Mouse (Mus musculus): ENCODE data around the gene Mfsd2b. TPM values are rescaled to one million over a fixed set of nuclear protein-coding genes. Genes with fewer than 3 reads are reported as not detected.

The Mfsd2b gene
- polyA plus RNA-seq (2014; fragmentation: Illumina TruSeq; extraction: RNeasy Lipid Tissue Mini Kit (QIAGEN cat#74804); ENCODE audit: low read depth, low replicate concordance) = not detected

GRCm38 (mm10) chr12:4874161-4874927, at the start of gene Mfsd2b:
Mfsd2b (minus strand) TSS chr12:4874359.

DNA sequence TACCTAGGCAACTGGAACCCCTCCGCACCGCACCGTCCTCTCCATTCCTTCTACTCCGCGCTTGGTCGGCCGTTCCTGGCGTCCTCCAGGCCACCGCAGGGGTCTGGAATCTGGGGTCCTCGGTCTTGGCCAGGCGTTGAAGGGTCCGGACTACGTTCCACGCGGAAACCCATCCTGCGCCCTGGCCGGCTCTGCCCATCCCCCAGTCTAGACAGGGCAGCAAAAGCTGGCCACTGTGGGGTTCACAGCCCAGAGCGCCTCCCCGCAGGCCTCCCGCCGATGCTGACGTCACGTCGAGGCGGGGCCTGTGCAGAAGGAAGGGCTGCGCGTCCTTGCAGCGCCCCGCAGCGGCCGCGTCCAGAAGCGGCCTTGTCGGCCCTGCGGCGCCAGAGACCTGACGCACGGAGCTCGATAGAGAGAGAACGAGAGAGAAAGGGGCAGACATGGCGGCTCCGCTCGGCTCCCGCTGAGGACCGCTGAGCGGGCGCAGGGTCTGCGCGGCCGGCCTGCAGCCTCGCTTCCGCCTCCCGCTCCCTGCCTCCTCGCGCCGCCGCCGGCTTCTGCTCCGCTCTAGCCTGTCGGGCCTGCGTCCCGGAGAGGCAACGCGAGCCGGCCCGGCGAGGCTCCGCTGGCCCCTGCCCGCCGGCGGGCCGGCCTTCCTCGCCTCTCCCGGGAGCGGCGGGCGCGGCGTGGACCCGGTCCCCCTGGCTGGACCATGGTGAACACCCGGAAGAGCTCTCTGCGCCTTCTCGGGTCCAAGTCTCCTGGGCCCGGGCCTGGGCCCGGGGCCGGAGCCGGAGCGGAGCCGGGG, 43.0 kb upstream of the Mfsd2b start, which contains the start of gene Atad2b:
Gene Atad2b, plus strand, starts transcription at position 360 of the 811 bp plus-strand sequence.

DNA sequence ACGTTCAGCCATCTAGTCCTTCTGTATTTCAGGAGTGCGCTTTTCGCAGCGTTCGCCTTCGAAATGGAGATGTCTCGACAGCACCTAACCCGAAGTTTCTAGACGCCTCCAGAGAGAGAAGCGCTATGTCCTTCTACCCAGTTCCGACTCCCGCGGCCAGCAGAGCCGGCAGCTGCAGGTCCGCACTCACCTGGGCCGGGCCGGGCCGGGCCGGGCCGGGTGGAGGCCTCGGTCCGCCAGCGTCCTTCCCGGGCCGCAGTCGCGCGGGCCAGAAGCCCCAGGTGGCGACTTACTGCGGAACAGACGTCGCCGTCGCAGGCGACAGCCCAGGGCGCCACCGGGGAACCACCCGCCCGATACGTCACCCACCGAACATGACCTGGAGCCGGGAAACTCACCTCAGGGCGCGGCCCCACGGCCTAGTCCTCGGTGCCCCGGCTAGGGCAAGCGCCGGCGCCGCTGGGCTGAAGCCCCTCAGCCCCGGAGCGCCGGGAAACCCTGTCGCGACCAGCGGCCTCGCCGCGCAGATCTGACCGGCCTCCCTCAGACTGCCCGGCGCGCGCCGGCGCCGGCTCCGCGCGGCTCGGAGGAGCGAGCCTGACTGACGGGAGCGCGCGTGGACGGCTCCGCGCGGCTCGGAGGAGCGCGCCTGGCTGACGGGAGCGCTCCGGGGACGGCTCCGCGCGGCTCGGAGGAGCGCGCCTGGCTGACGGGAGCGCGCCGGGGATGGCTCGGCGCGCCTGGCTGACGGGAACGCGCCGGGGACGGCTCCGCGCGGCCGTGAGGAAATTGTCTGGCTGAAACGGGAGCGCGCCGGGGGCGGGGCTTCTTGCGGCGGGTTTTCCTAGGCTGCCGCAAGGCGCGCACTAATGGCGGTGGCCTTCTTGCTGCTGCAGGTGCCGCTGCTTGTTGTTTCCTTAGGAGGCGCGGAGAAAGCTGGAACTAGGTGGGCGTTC, 33.1 kb upstream of the Mfsd2b start, which contains the start of gene Ubxn2a:
Gene Ubxn2a, minus strand, starts transcription at position 755 of the 956 bp plus-strand sequence.

GRCm38 (mm10) chr12:4842890-4843597, 31.1 kb downstream of the Mfsd2b start, which contains the start of gene Wdcp:
Wdcp (plus strand) TSS chr12:4843303.

GRCm38 (mm10) chr12:4841392-4841887, 32.7 kb downstream of the Mfsd2b start, which contains the start of gene Fkbp1b:
Fkbp1b (minus strand) TSS chr12:4841591.

GRCm38 (mm10) chr12:4817361-4818101, 56.6 kb downstream of the Mfsd2b start, which contains the start of gene Sf3b6:
Sf3b6 (plus strand) TSS chr12:4817544.

Other genes starting within 250 kb of the Mfsd2b start
- 0.32 TPM for gene Fam228a, start 135.9 kb downstream of the Mfsd2b start, polyA plus RNA-seq (2014; fragmentation: Illumina TruSeq; extraction: RNeasy Lipid Tissue Mini Kit (QIAGEN cat#74804); ENCODE audit: low read depth, low replicate concordance)
- gene Pfn4, start 105.3 kb downstream of the Mfsd2b start, polyA plus RNA-seq (2014; fragmentation: Illumina TruSeq; extraction: RNeasy Lipid Tissue Mini Kit (QIAGEN cat#74804); ENCODE audit: low read depth, low replicate concordance) = 2.0 TPM
- 5.7 TPM for gene Fam228b, start 105.1 kb downstream of the Mfsd2b start, polyA plus RNA-seq (2014; fragmentation: Illumina TruSeq; extraction: RNeasy Lipid Tissue Mini Kit (QIAGEN cat#74804); ENCODE audit: low read depth, low replicate concordance)
- gene Sf3b6, start 56.8 kb downstream of the Mfsd2b start, polyA plus RNA-seq (2014; fragmentation: Illumina TruSeq; extraction: RNeasy Lipid Tissue Mini Kit (QIAGEN cat#74804); ENCODE audit: low read depth, low replicate concordance) = 160 TPM
- gene Fkbp1b, start 32.8 kb downstream of the Mfsd2b start, polyA plus RNA-seq (2014; fragmentation: Illumina TruSeq; extraction: RNeasy Lipid Tissue Mini Kit (QIAGEN cat#74804); ENCODE audit: low read depth, low replicate concordance) = not detected
- gene Wdcp, start 31.1 kb downstream of the Mfsd2b start, polyA plus RNA-seq (2014; fragmentation: Illumina TruSeq; extraction: RNeasy Lipid Tissue Mini Kit (QIAGEN cat#74804); ENCODE audit: low read depth, low replicate concordance) = 4.9 TPM
- 48.2 TPM for gene Ubxn2a, start 33.3 kb upstream of the Mfsd2b start, polyA plus RNA-seq (2014; fragmentation: Illumina TruSeq; extraction: RNeasy Lipid Tissue Mini Kit (QIAGEN cat#74804); ENCODE audit: low read depth, low replicate concordance)
- 10.8 TPM for gene Atad2b, start 43.0 kb upstream of the Mfsd2b start, polyA plus RNA-seq (2014; fragmentation: Illumina TruSeq; extraction: RNeasy Lipid Tissue Mini Kit (QIAGEN cat#74804); ENCODE audit: low read depth, low replicate concordance)

All from liver, adult 10 weeks (tissue).